ENCODE assay signal across 7 mouse cellular contexts in the genomic region with DNA sequence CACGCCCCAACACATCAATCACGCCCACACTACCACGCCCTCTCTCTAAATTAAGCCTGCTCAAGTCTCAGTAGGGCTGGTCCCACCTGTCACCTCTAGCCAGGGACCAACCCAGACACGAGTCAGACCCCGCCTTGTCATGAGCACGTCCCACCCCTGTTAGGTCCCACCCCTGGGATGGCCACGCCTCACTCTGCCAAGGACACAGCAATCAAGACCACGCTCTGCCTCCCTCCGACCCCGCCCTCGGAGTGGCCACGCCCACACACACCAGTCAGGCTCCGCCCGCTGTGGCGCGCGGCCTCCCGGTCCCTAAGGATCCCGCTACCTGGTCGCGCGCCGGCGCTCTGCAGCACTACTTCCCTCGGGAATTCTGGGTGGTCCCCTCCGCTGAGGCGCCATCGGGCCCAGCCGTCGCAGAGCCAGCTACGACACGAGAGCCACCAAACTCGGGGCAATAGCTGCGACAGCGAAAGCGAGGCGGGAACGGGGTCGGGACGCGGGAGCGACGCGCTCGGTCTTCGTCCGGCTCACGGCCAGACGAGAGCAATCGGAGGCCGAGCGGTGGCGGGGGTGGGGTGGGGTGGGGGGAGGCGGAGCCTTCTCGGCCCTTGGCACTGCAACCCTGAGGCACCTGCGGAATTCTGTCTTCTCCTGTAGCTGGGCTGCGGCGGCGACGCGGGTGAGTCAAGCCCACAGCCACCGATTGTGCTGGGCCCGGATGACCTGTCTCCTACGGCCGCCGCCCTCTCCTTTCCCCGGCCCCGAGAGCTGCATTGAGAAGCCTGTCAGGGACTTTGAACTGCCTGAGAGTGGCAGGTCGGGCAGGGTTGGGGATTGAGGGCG. TPM values are rescaled to one million over a fixed set of nuclear protein-coding genes. Genes with fewer than 3 reads are reported as not detected.
DNase-seq lines count a peak whose midpoint lies in the region; ATAC-seq lines count a peak whose summit lies in the region.

A gene (plus strand): TSS at position 273 of the 846 bp plus-strand sequence.
A gene (minus strand): TSS at position 551 of the 846 bp plus-strand sequence.

- peak within 1 kb of the TSS; percentile 68 for H3K9ac ChIP-seq in embryonic facial prominence, embryonic 12.5 days
- H3K9ac ChIP-seq in limb, embryonic 11.5 days (ENCODE audit: low read length): peak within 1 kb of the TSS; percentile 72
- peak within 1 kb of the TSS; percentile 68 for H3K9ac ChIP-seq in midbrain, embryonic 14.5 days (replicated peaks; ENCODE audit: low read length)

- WGBS in embryonic facial prominence, embryonic 12.5 days: under 1% methylated on average over 70 of the region's 70 CpGs
- under 1% methylated on average over 70 of the region's 70 CpGs for WGBS in limb, embryonic 11.5 days
- under 1% methylated on average over 70 of the region's 70 CpGs for WGBS in midbrain, embryonic 14.5 days

- peaks cover 7% of the 10 kb centered on the region for H3K36me3 ChIP-seq in embryonic facial prominence, embryonic 12.5 days
- no peaks in the 10 kb centered on the region for H3K36me3 ChIP-seq in limb, embryonic 11.5 days (ENCODE audit: control insufficient read depth, insufficient read depth, low read length)
- 0 out of 2 replicates have a peak, but pooled peaks cover 7% of the 10 kb centered on the region for H3K36me3 ChIP-seq in midbrain, embryonic 14.5 days (ENCODE audit: control insufficient read depth, insufficient read depth, low read length)

- ATAC-seq in embryonic facial prominence, embryonic 12.5 days (ENCODE audit: insufficient number of reproducible peaks, insufficient read depth, low FRiP score, low TSS enrichment): peak; percentile 97
- peak; percentile 99 for ATAC-seq in limb, embryonic 11.5 days (ENCODE audit: insufficient number of reproducible peaks, low FRiP score, low TSS enrichment, low read depth)
- ATAC-seq in midbrain, embryonic 14.5 days (ENCODE audit: low FRiP score, low TSS enrichment): peak; percentile 97

- peak within 1 kb of the TSS; percentile 82 for H3K4me2 ChIP-seq in embryonic facial prominence, embryonic 12.5 days (replicated peaks)
- H3K4me2 ChIP-seq in limb, embryonic 11.5 days (ENCODE audit: low read depth, severe bottlenecking): peak within 1 kb of the TSS; percentile 76
- H3K4me2 ChIP-seq in midbrain, embryonic 14.5 days (ENCODE audit: low read length): peak within 1 kb of the TSS; percentile 71

- DNase-seq in adrenal gland, postnatal 25 days: peak; percentile 96
- peak; percentile 100 for DNase-seq in heart, adult 11 months
- DNase-seq in kidney, adult 18-20 months: peak; percentile 96
- DNase-seq in limb, embryonic 11.5 days (ENCODE audit: low spot score): peak; percentile 99
- DNase-seq in midbrain, embryonic 14.5 days: peak; percentile 96
- DNase-seq in spleen, adult 18-20 months: peak; percentile 94 to 98

- peak within 1 kb of the TSS; percentile 74 for H3K4me3 ChIP-seq in embryonic facial prominence, embryonic 12.5 days
- peak within 1 kb of the TSS; percentile 69 for H3K4me3 ChIP-seq in limb, embryonic 11.5 days (ENCODE audit: low read depth, low read length)
- H3K4me3 ChIP-seq in midbrain, embryonic 14.5 days (replicated peaks; ENCODE audit: low read depth, low read length): peak within 1 kb of the TSS; percentile 68

- H3K9me3 ChIP-seq in embryonic facial prominence, embryonic 12.5 days: no peaks in the 10 kb centered on the region
- no peaks in the 10 kb centered on the region for H3K9me3 ChIP-seq in limb, embryonic 11.5 days (ENCODE audit: control insufficient read depth, low read length)
- no peaks in the 10 kb centered on the region for H3K9me3 ChIP-seq in midbrain, embryonic 14.5 days (ENCODE audit: control insufficient read depth, low read length)

- H3K27me3 ChIP-seq in embryonic facial prominence, embryonic 12.5 days: no peaks in the 10 kb centered on the region
- H3K27me3 ChIP-seq in limb, embryonic 11.5 days (ENCODE audit: control insufficient read depth, insufficient read depth, low read length): no peaks in the 10 kb centered on the region
- H3K27me3 ChIP-seq in midbrain, embryonic 14.5 days (ENCODE audit: control insufficient read depth, insufficient read depth, low read length): no peaks in the 10 kb centered on the region

- H3K4me1 ChIP-seq in embryonic facial prominence, embryonic 12.5 days: peaks cover 10% of the 10 kb centered on the region
- peaks cover 6% of the 10 kb centered on the region; the same call in 1 of the 2 replicates for H3K4me1 ChIP-seq in limb, embryonic 11.5 days (ENCODE audit: control insufficient read depth, insufficient read depth, low read length)
- H3K4me1 ChIP-seq in midbrain, embryonic 14.5 days (ENCODE audit: control insufficient read depth, insufficient read depth, low read length): no peaks in the 10 kb centered on the region; the same call in 1 of the 2 replicates

- peak within 1 kb of the TSS; percentile 83 for H3K27ac ChIP-seq in embryonic facial prominence, embryonic 12.5 days
- no peak within 1 kb of the TSS for H3K27ac ChIP-seq in limb, embryonic 11.5 days (replicated peaks; ENCODE audit: low read depth, low read length)
- H3K27ac ChIP-seq in midbrain, embryonic 14.5 days (replicated peaks; ENCODE audit: low read depth, low read length): peak within 1 kb of the TSS; percentile 89

RNA-seq across cellular contexts. Expression of the first gene that starts in this region (rescaled TPM):
- 9.2 and 17.1 TPM in 2 replicates for total RNA-seq in adrenal gland, postnatal 25 days (2021)
- 10.4 and 10.5 TPM in 2 replicates for polyA plus RNA-seq in embryonic facial prominence, embryonic 12.5 days (2016; fragmentation: Nextera tagmentation; extraction: Ambion mirVana)
- polyA plus RNA-seq in limb, embryonic 11.5 days (2014; fragmentation: Nextera tagmentation; extraction: Ambion mirVana): 6.5 and 6.6 TPM in 2 replicates
- polyA plus RNA-seq in midbrain, embryonic 14.5 days (2014; fragmentation: Nextera tagmentation; extraction: Ambion mirVana): 24.5 and 31.5 TPM in 2 replicates

RNA-seq across cellular contexts. Expression of the second gene that starts in this region (rescaled TPM):
- 25.0 and 26.2 TPM in 2 replicates for total RNA-seq in adrenal gland, postnatal 25 days (2021)
- polyA plus RNA-seq in embryonic facial prominence, embryonic 12.5 days (2016; fragmentation: Nextera tagmentation; extraction: Ambion mirVana): 22.1 and 22.9 TPM in 2 replicates
- 13.4 and 15.3 TPM in 2 replicates for polyA plus RNA-seq in limb, embryonic 11.5 days (2014; fragmentation: Nextera tagmentation; extraction: Ambion mirVana)
- 24.7 and 27.1 TPM in 2 replicates for polyA plus RNA-seq in midbrain, embryonic 14.5 days (2014; fragmentation: Nextera tagmentation; extraction: Ambion mirVana)
